14 mouse cellular contexts compared by ENCODE assay signal in genomic region chr1:92086277-92086813, GRCm38 (mm10).
DNase-seq lines count a peak whose midpoint lies in the region; ATAC-seq lines count a peak whose summit lies in the region.
"Had no signal": no experiment of that assay in that cellular context is flagged by ENCODE, and none has a peak within 500 bp of the region (broad histone marks: within the 10 kb centered on the region; RNA-seq: fewer than 3 reads in every experiment).

No protein-coding gene starts in this region.

- H3K27me3 ChIP-seq in heart, embryonic 11.5 days (ENCODE audit: control insufficient read depth, insufficient read depth, low read length): no peaks in the 10 kb centered on the region
- H3K27me3 ChIP-seq: CH12.LX had no signal

- peak; percentile 84 for DNase-seq in heart, adult 11 months
- DNase-seq in lung, postnatal 10 days: peak; percentile 42
- DNase-seq in lung, adult 18-20 months: no peak
- peak; percentile 34 for DNase-seq in embryo, embryonic 11 days
- DNase-seq in mesoderm, embryonic 11.5 days (ENCODE audit: low read depth, low spot score): peak; percentile 26
- no peak for DNase-seq in adipocyte (ENCODE audit: low spot score)
- no peak for DNase-seq in layer of hippocampus, postnatal 10 days (ENCODE audit: low spot score in 2 of 2)
- DNase-seq: cerebellum, adult 8-10 months; gastrocnemius, postnatal 10 days; kidney, postnatal 14 days; liver, postnatal 0 days; thymus, postnatal 36 days had no signal

- H3K4me3 ChIP-seq in heart, embryonic 11.5 days (ENCODE audit: low read depth, low read length): no peak overlapping the region

- H3K36me3 ChIP-seq in heart, embryonic 11.5 days (ENCODE audit: control insufficient read depth, insufficient read depth, low read length): no peaks in the 10 kb centered on the region

- ATAC-seq in heart, embryonic 11.5 days (replicated peaks; ENCODE audit: insufficient number of reproducible peaks, low FRiP score, low TSS enrichment): no peak
- ATAC-seq: liver, postnatal 0 days had no signal

- H3K27ac ChIP-seq in heart, embryonic 11.5 days (ENCODE audit: low read depth, low read length): no peak overlapping the region

- no peak overlapping the region for H3K4me2 ChIP-seq in heart, embryonic 11.5 days

- peaks cover 43% of the 10 kb centered on the region for H3K4me1 ChIP-seq in heart, embryonic 11.5 days (ENCODE audit: control insufficient read depth, insufficient read depth, low read length)

- H3K9ac ChIP-seq in heart, embryonic 11.5 days (ENCODE audit: low read depth, low read length): no peak overlapping the region
- H3K9ac ChIP-seq: liver, postnatal 0 days had no signal

- no peaks in the 10 kb centered on the region for H3K9me3 ChIP-seq in heart, embryonic 11.5 days (replicated peaks; ENCODE audit: control insufficient read depth, low read length)

- WGBS in heart, embryonic 11.5 days (ENCODE audit: insufficient replicate concordance): 26% methylated on average over 1 of the region's 1 CpGs

Comparison
In these comparisons a context has a peak if more than half of its experiments do, and no peak if none do; other contexts are left out.
1. DNase-seq: peak in heart, adult 11 months (single experiment), lung, postnatal 10 days (single experiment), embryo, embryonic 11 days (single experiment) and mesoderm, embryonic 11.5 days (single experiment); none in lung, adult 18-20 months (0 of 2), adipocyte (single experiment) and layer of hippocampus, postnatal 10 days (0 of 2).